Mouse (Mus musculus) intestine, embryonic 15.5 days (tissue): ENCODE results near the gene Slc51a. TPM values are rescaled to one million over a fixed set of nuclear protein-coding genes. Genes with fewer than 3 reads are reported as not detected.
A peak's percentile ranks its signal among the peaks of the same experiment; 100 is the strongest.

ENCODE experiments used
- ATAC-seq: fragments of 200-750 bp; cut with Nextera tagmentation; 2 replicates; pipeline ENCODE4 v1.8.0; 2017; ENCODE audit warnings: moderate TSS enrichment, moderate library complexity
- H3K27ac ChIP-seq: fragments of 300-500 bp; sonication (generic); 2 replicates; pipeline ENCODE4 v1.5.1; 2015; ENCODE audit warnings: mild to moderate bottlenecking, inconsistent platforms
- H3K27me3 ChIP-seq: fragments of 300-500 bp; sonication (generic); replicated peaks from 2 replicates; pipeline ENCODE4 v1.6.1; 2015; ENCODE audit warnings: inconsistent platforms
- H3K36me3 ChIP-seq: fragments of 300-500 bp; sonication (generic); 2 replicates; pipeline ENCODE4 v1.6.1; 2015; ENCODE audit warnings: inconsistent platforms
- H3K4me1 ChIP-seq: fragments of 300-500 bp; sonication (generic); replicated peaks from 2 replicates; pipeline ENCODE4 v1.6.1; 2015; ENCODE audit warnings: inconsistent platforms
- H3K4me2 ChIP-seq: fragments of 300-500 bp; sonication (generic); replicated peaks from 2 replicates; pipeline ENCODE4 v1.6.1; 2015; ENCODE audit warnings: mild to moderate bottlenecking, inconsistent platforms
- H3K4me3 ChIP-seq: fragments of 300-500 bp; sonication (generic); replicated peaks from 2 replicates; pipeline ENCODE4 v1.5.1; 2015; ENCODE audit warnings: inconsistent platforms
- H3K9ac ChIP-seq: fragments of 300-500 bp; sonication (generic); 2 replicates; pipeline ENCODE4 v1.6.1; 2015; ENCODE audit warnings: inconsistent platforms
- H3K9me3 ChIP-seq: fragments of 300-500 bp; sonication (generic); 2 replicates; pipeline ENCODE4 v1.6.1; 2016; ENCODE audit warnings: inconsistent platforms
- WGBS: fragments of 180-500 bp; shearing (Covaris S2); methylation state at CpG from one replicate; pipeline ENCODE4 v1.1.7; 2015; 5-methylcytosine and 5-hydroxymethylcytosine counted together
- polyA plus RNA-seq: library from polyadenylated mRNA; unstranded; fragments of >200 nt; fragmentation: Nextera tagmentation; extraction: Ambion mirVana; gene quantifications from 2 replicates; pipeline ENCODE4 v1.2.1, GENCODE M21; 2015

Gene Slc51a
- 97.1 and 104 TPM in 2 replicates for polyA plus RNA-seq

- H3K4me1 ChIP-seq, result 0 out of 2 replicates have a peak, but pooled peaks cover 2% of the 10 kb centered on the region
- no peaks in the 10 kb centered on the region for H3K36me3 ChIP-seq
- peak within 1 kb of the TSS; percentile 47 for H3K4me2 ChIP-seq
- H3K4me3 ChIP-seq, result peak within 1 kb of the TSS; percentile 22
- H3K9me3 ChIP-seq, result no peaks in the 10 kb centered on the region
- peak within 1 kb of the TSS; percentile 87 for H3K27ac ChIP-seq
- 33% methylated on average over 15 of the region's 15 CpGs for WGBS
- no peak within 1 kb of the TSS for H3K9ac ChIP-seq
- ATAC-seq, result peak; percentile 78
- no peaks in the 10 kb centered on the region for H3K27me3 ChIP-seq
These were observed at the start of gene Slc51a for GRCm38 (mm10) chr16:32487234-32488111. Gene Slc51a, minus strand, starts transcription at chr16:32487879.

GRCm38 (mm10) chr16:32535157-32535751 is 47.6 kb upstream of the Slc51a start:
- peaks cover 14% of the 10 kb centered on the region for H3K4me1 ChIP-seq
- no peak overlapping the region for H3K27ac ChIP-seq
- no peaks in the 10 kb centered on the region for H3K9me3 ChIP-seq
- ATAC-seq, result no peak
- H3K9ac ChIP-seq, result no peak overlapping the region
- no peak overlapping the region for H3K4me3 ChIP-seq
- H3K27me3 ChIP-seq, result no peaks in the 10 kb centered on the region
- H3K36me3 ChIP-seq, result no peaks in the 10 kb centered on the region
- H3K4me2 ChIP-seq, result no peak overlapping the region
- WGBS, result 38% methylated on average over 5 of the region's 5 CpGs

- Histone ChIP-seq H3K27me3 (no peaks in the 10 kb centered on the region), H3K9me3 (no peaks in the 10 kb centered on the region), H3K4me1 (peaks cover 9% of the 10 kb centered on the region; the same call in 1 of the 2 replicates), H3K36me3 (no peaks in the 10 kb centered on the region), H3K4me2 (no peak overlapping the region), H3K4me3 (no peak overlapping the region), H3K9ac (no peak overlapping the region), H3K27ac (no peak overlapping the region)
- 78% methylated on average over 18 of the region's 18 CpGs for WGBS
- no peak for ATAC-seq
These were observed 45.5 kb upstream of the Slc51a start for GRCm38 (mm10) chr16:32532878-32533826.

- Histone ChIP-seq H3K4me3 (no peak overlapping the region), H3K4me2 (no peak overlapping the region), H3K36me3 (no peaks in the 10 kb centered on the region), H3K9ac (no peak overlapping the region), H3K27ac (no peak overlapping the region), H3K9me3 (no peaks in the 10 kb centered on the region), H3K27me3 (no peaks in the 10 kb centered on the region), H3K4me1 (peaks cover 10% of the 10 kb centered on the region)
- no peak for ATAC-seq
- WGBS, result 64% methylated on average over 7 of the region's 7 CpGs
These were observed 39.2 kb upstream of the Slc51a start for GRCm38 (mm10) chr16:32526906-32527305.

- 51% methylated on average over 5 of the region's 5 CpGs for WGBS
- Histone ChIP-seq H3K36me3 (no peaks in the 10 kb centered on the region), H3K27ac (peak overlapping the region; percentile 39; the same call in 1 of the 2 replicates), H3K4me2 (no peak overlapping the region), H3K4me1 (peaks cover 15% of the 10 kb centered on the region), H3K4me3 (no peak overlapping the region), H3K27me3 (no peaks in the 10 kb centered on the region), H3K9ac (no peak overlapping the region), H3K9me3 (no peaks in the 10 kb centered on the region)
- ATAC-seq, result peak; percentile 33; the same call in 1 of the 2 replicates
These were observed 36.6 kb upstream of the Slc51a start for GRCm38 (mm10) chr16:32524244-32524615.

GRCm38 (mm10) chr16:32523462-32524243 is 36.0 kb upstream of the Slc51a start:
- Histone ChIP-seq H3K4me2 (no peak overlapping the region), H3K9ac (no peak overlapping the region), H3K36me3 (no peaks in the 10 kb centered on the region), H3K4me1 (peaks cover 15% of the 10 kb centered on the region), H3K27me3 (no peaks in the 10 kb centered on the region), H3K4me3 (no peak overlapping the region), H3K9me3 (no peaks in the 10 kb centered on the region), H3K27ac (peak overlapping the region; percentile 54; the same call in 1 of the 2 replicates)
- WGBS, result 45% methylated on average over 8 of the region's 8 CpGs
- ATAC-seq, result peak; percentile 74

- H3K27ac ChIP-seq, result no peak overlapping the region
- H3K4me2 ChIP-seq, result no peak overlapping the region
- H3K4me3 ChIP-seq, result no peak overlapping the region
- WGBS, result 65% methylated on average over 6 of the region's 6 CpGs
- no peaks in the 10 kb centered on the region for H3K9me3 ChIP-seq
- H3K9ac ChIP-seq, result no peak overlapping the region
- H3K4me1 ChIP-seq, result peaks cover 18% of the 10 kb centered on the region
- no peaks in the 10 kb centered on the region for H3K36me3 ChIP-seq
- no peaks in the 10 kb centered on the region for H3K27me3 ChIP-seq
- no peak for ATAC-seq
These were observed 35.0 kb upstream of the Slc51a start for GRCm38 (mm10) chr16:32522578-32523194.

- peaks cover 28% of the 10 kb centered on the region for H3K4me1 ChIP-seq
- no peak overlapping the region for H3K4me3 ChIP-seq
- H3K27me3 ChIP-seq, result no peaks in the 10 kb centered on the region
- no peak overlapping the region for H3K9ac ChIP-seq
- no peaks in the 10 kb centered on the region for H3K9me3 ChIP-seq
- H3K4me2 ChIP-seq, result no peak overlapping the region
- no peaks in the 10 kb centered on the region for H3K36me3 ChIP-seq
- H3K27ac ChIP-seq, result no peak overlapping the region
- WGBS, result 53% methylated on average over 9 of the region's 9 CpGs
- ATAC-seq, result no peak
These were observed 32.7 kb upstream of the Slc51a start for GRCm38 (mm10) chr16:32520372-32520748.

GRCm38 (mm10) chr16:32519656-32520371 is 32.1 kb upstream of the Slc51a start:
- ATAC-seq, result no peak
- no peaks in the 10 kb centered on the region for H3K27me3 ChIP-seq
- 77% methylated on average over 15 of the region's 15 CpGs for WGBS
- no peak overlapping the region for H3K27ac ChIP-seq
- H3K4me1 ChIP-seq, result peaks cover 28% of the 10 kb centered on the region
- H3K36me3 ChIP-seq, result no peaks in the 10 kb centered on the region
- no peak overlapping the region for H3K9ac ChIP-seq
- no peaks in the 10 kb centered on the region for H3K9me3 ChIP-seq
- no peak overlapping the region for H3K4me2 ChIP-seq
- H3K4me3 ChIP-seq, result no peak overlapping the region

- Histone ChIP-seq H3K4me1 (peaks cover 20% of the 10 kb centered on the region; the same call in 1 of the 2 replicates), H3K9ac (no peak overlapping the region), H3K27ac (0 out of 2 replicates have a peak overlapping the region, but pooled peaks have one; percentile 3), H3K9me3 (no peaks in the 10 kb centered on the region), H3K36me3 (no peaks in the 10 kb centered on the region), H3K27me3 (no peaks in the 10 kb centered on the region), H3K4me2 (0 out of 2 replicates have a peak overlapping the region, but pooled peaks have one; percentile 9), H3K4me3 (no peak overlapping the region)
- WGBS, result 71% methylated on average over 12 of the region's 12 CpGs
- peak; percentile 79 for ATAC-seq
These were observed 30.3 kb upstream of the Slc51a start for GRCm38 (mm10) chr16:32517785-32518481.
